Mouse (Mus musculus) kidney, adult 2 months (tissue): ENCODE measurements at regions not wholly inside any gene's neighbourhood (a gene's known extent, or its start where the extent isn't known, plus 50 kb on each side); places are given as distances from the start of the nearest gene placed in this dataset.

Source experiments
- CTCF ChIP-seq: fragments of 200-500 bp; conservative IDR thresholded peaks from 2 replicates; pipeline ENCODE4 v1.5.1; 2011; ENCODE audit warnings: low read depth, mild to moderate bottlenecking, control low read depth, low read length, moderate library complexity, mixed read lengths; ENCODE audit not compliant: insufficient read depth, insufficient read length
- POLR2A ChIP-seq: fragments of 200-500 bp; IDR thresholded peaks from one replicate; pipeline ENCODE4 v1.6.1; 2011; ENCODE audit warnings: low read depth, low read length, control low read depth

DNA sequence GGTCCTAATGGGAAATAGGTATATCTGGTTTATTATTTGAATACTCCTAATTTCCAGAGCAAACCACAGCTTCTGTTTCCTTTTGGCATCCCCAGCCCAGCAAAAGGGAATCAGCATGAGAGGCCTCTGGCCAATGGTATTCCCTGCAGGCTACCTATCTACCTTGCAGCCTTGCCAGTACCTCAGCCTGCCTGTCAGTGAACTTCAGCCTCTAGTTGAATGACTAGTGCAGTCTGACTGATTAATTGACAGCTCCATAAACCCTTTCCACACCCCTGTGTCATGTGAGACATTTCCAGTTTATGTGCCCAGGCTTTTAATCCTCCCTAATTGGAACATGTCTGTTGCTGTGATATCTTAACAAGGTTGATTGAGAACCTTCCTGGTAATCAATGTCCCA, 265.4 kb upstream of the Sp4 start:
- TF ChIP-seq CTCF (no peak), POLR2A (no peak)
